Mouse (Mus musculus): ENCODE measurements at regions not wholly inside any gene's neighbourhood (a gene's known extent, or its start where the extent isn't known, plus 50 kb on each side); places are given as distances from the start of the nearest gene placed in this dataset.

GRCm38 (mm10) chr5:106392213-106392612, 65.8 kb downstream of the Barhl2 start:
- Histone ChIP-seq H3K9me3 (ENCODE audit: control insufficient read depth, low read length) (no peaks in the 10 kb centered on the region), H3K9ac (ENCODE audit: low read length) (no peak overlapping the region), H3K36me3 (ENCODE audit: control insufficient read depth, insufficient read depth, low read length) (no peaks in the 10 kb centered on the region), H3K27ac (replicated peaks) (no peak overlapping the region), H3K4me2 (replicated peaks; ENCODE audit: low read depth) (no peak overlapping the region), H3K4me1 (replicated peaks; ENCODE audit: control insufficient read depth, insufficient read depth) (no peaks in the 10 kb centered on the region), H3K4me3 (ENCODE audit: low read depth, low read length) (no peak overlapping the region), H3K27me3 (ENCODE audit: control insufficient read depth, insufficient read depth, low read length) (no peaks in the 10 kb centered on the region)
- no peak for TF ChIP-seq EP300 (optimal IDR thresholded peaks at IDR 0.05)
- no peak for TF ChIP-seq CTCF (IDR thresholded peaks at IDR 0.05; ENCODE audit: low read depth)
- ATAC-seq (ENCODE audit: low FRiP score, low TSS enrichment): no peak
- DNase-seq (ENCODE audit: low spot score): no peak
- WGBS: 76% methylated on average over 11 of the region's 11 CpGs

GRCm38 (mm10) chr5:106386621-106387020, 71.3 kb downstream of the Barhl2 start:
- TF ChIP-seq EP300 (optimal IDR thresholded peaks at IDR 0.05): no peak
- TF ChIP-seq CTCF (IDR thresholded peaks at IDR 0.05; ENCODE audit: low read depth): no peak
- Histone ChIP-seq H3K9ac (ENCODE audit: low read length) (no peak overlapping the region), H3K27ac (replicated peaks) (no peak overlapping the region), H3K4me1 (replicated peaks; ENCODE audit: control insufficient read depth, insufficient read depth) (no peaks in the 10 kb centered on the region), H3K4me3 (ENCODE audit: low read depth, low read length) (no peak overlapping the region), H3K36me3 (ENCODE audit: control insufficient read depth, insufficient read depth, low read length) (no peaks in the 10 kb centered on the region), H3K27me3 (ENCODE audit: control insufficient read depth, insufficient read depth, low read length) (no peaks in the 10 kb centered on the region), H3K4me2 (replicated peaks; ENCODE audit: low read depth) (no peak overlapping the region), H3K9me3 (ENCODE audit: control insufficient read depth, low read length) (no peaks in the 10 kb centered on the region)
- WGBS: 83% methylated on average over 7 of the region's 7 CpGs
- DNase-seq (ENCODE audit: low spot score): no peak
- ATAC-seq (ENCODE audit: low FRiP score, low TSS enrichment): no peak

GRCm38 (mm10) chr5:106385838-106386237, 72.1 kb downstream of the Barhl2 start:
- ATAC-seq (ENCODE audit: low FRiP score, low TSS enrichment) (no peak), DNase-seq (ENCODE audit: low spot score) (no peak)
- H3K27me3 ChIP-seq (ENCODE audit: control insufficient read depth, insufficient read depth, low read length): no peaks in the 10 kb centered on the region
- no peak overlapping the region for H3K4me2 ChIP-seq (replicated peaks; ENCODE audit: low read depth)
- TF ChIP-seq CTCF (IDR thresholded peaks at IDR 0.05; ENCODE audit: low read depth) (no peak), EP300 (optimal IDR thresholded peaks at IDR 0.05) (no peak)
- no peaks in the 10 kb centered on the region for H3K36me3 ChIP-seq (ENCODE audit: control insufficient read depth, insufficient read depth, low read length)
- no peak overlapping the region for H3K9ac ChIP-seq (ENCODE audit: low read length)
- WGBS: 68% methylated on average over 8 of the region's 8 CpGs
- no peak overlapping the region for H3K4me3 ChIP-seq (ENCODE audit: low read depth, low read length)
- no peaks in the 10 kb centered on the region for H3K9me3 ChIP-seq (ENCODE audit: control insufficient read depth, low read length)
- no peaks in the 10 kb centered on the region for H3K4me1 ChIP-seq (replicated peaks; ENCODE audit: control insufficient read depth, insufficient read depth)
- H3K27ac ChIP-seq (replicated peaks): no peak overlapping the region

- ATAC-seq (ENCODE audit: low FRiP score, low TSS enrichment): no peak
- H3K27me3 ChIP-seq (ENCODE audit: control insufficient read depth, insufficient read depth, low read length): no peaks in the 10 kb centered on the region
- DNase-seq (ENCODE audit: low spot score): no peak
- no peak overlapping the region for H3K27ac ChIP-seq (replicated peaks)
- H3K36me3 ChIP-seq (ENCODE audit: control insufficient read depth, insufficient read depth, low read length): no peaks in the 10 kb centered on the region
- no peak overlapping the region for H3K4me2 ChIP-seq (replicated peaks; ENCODE audit: low read depth)
- TF ChIP-seq CTCF (IDR thresholded peaks at IDR 0.05; ENCODE audit: low read depth): no peak
- no peak for TF ChIP-seq EP300 (optimal IDR thresholded peaks at IDR 0.05)
- H3K4me3 ChIP-seq (ENCODE audit: low read depth, low read length): no peak overlapping the region
- no peak overlapping the region for H3K9ac ChIP-seq (ENCODE audit: low read length)
- 74% methylated on average over 6 of the region's 6 CpGs for WGBS
- H3K4me1 ChIP-seq (replicated peaks; ENCODE audit: control insufficient read depth, insufficient read depth): no peaks in the 10 kb centered on the region
- H3K9me3 ChIP-seq (ENCODE audit: control insufficient read depth, low read length): no peaks in the 10 kb centered on the region
Measured at GRCm38 (mm10) chr5:106385219-106385618, 72.7 kb downstream of the Barhl2 start.

- no peaks in the 10 kb centered on the region for H3K27me3 ChIP-seq (ENCODE audit: control insufficient read depth, insufficient read depth, low read length)
- 57% methylated on average over 6 of the region's 6 CpGs for WGBS
- no peak for TF ChIP-seq CTCF (IDR thresholded peaks at IDR 0.05; ENCODE audit: low read depth)
- TF ChIP-seq EP300 (optimal IDR thresholded peaks at IDR 0.05): no peak
- H3K9me3 ChIP-seq (ENCODE audit: control insufficient read depth, low read length): no peaks in the 10 kb centered on the region
- H3K27ac ChIP-seq (replicated peaks): no peak overlapping the region
- H3K4me3 ChIP-seq (ENCODE audit: low read depth, low read length): no peak overlapping the region
- no peak for ATAC-seq (ENCODE audit: low FRiP score, low TSS enrichment)
- no peaks in the 10 kb centered on the region for H3K36me3 ChIP-seq (ENCODE audit: control insufficient read depth, insufficient read depth, low read length)
- H3K4me1 ChIP-seq (replicated peaks; ENCODE audit: control insufficient read depth, insufficient read depth): no peaks in the 10 kb centered on the region
- no peak overlapping the region for H3K9ac ChIP-seq (ENCODE audit: low read length)
- DNase-seq (ENCODE audit: low spot score): no peak
- no peak overlapping the region for H3K4me2 ChIP-seq (replicated peaks; ENCODE audit: low read depth)
Measured at GRCm38 (mm10) chr5:106384138-106384770, 73.7 kb downstream of the Barhl2 start.

- Histone ChIP-seq H3K9ac (ENCODE audit: low read length) (no peak overlapping the region), H3K27me3 (ENCODE audit: control insufficient read depth, insufficient read depth, low read length) (no peaks in the 10 kb centered on the region), H3K36me3 (ENCODE audit: control insufficient read depth, insufficient read depth, low read length) (no peaks in the 10 kb centered on the region), H3K4me1 (replicated peaks; ENCODE audit: control insufficient read depth, insufficient read depth) (no peaks in the 10 kb centered on the region), H3K27ac (replicated peaks) (no peak overlapping the region), H3K4me2 (replicated peaks; ENCODE audit: low read depth) (no peak overlapping the region), H3K9me3 (ENCODE audit: control insufficient read depth, low read length) (no peaks in the 10 kb centered on the region), H3K4me3 (ENCODE audit: low read depth, low read length) (no peak overlapping the region)
- DNase-seq (ENCODE audit: low spot score) (peak; percentile 17), ATAC-seq (ENCODE audit: low FRiP score, low TSS enrichment) (no peak)
- 92% methylated on average over 3 of the region's 3 CpGs for WGBS
- TF ChIP-seq CTCF (IDR thresholded peaks at IDR 0.05; ENCODE audit: low read depth) (peak; percentile 47), EP300 (optimal IDR thresholded peaks at IDR 0.05) (no peak)
Measured at GRCm38 (mm10) chr5:106381919-106382318, 76.0 kb downstream of the Barhl2 start.
